Mouse (Mus musculus) spleen, postnatal 4 days (tissue): Measurements from ENCODE around the gene Zfp704.

Experiments used
- DNase-seq, 2 experiments: peaks; one replicate each; pipeline ENCODE4 v3.0.0; 2022; ENCODE audit warnings: low spot score in 2 of 2

Gene Zfp704

GRCm38 (mm10) chr3:9609581-9610341, at the start of gene Zfp704:
Zfp704 (minus strand) TSS chr3:9610085.
- DNase-seq: peak; percentile 59 to 71

- DNase-seq: no peak
Measured at GRCm38 (mm10) chr3:9633036-9634005, 23.4 kb upstream of the Zfp704 start.

- DNase-seq: no peak
Measured at GRCm38 (mm10) chr3:9629951-9630350, 20.1 kb upstream of the Zfp704 start.

GRCm38 (mm10) chr3:9628041-9628440, 18.2 kb upstream of the Zfp704 start:
- no peak for DNase-seq

- DNase-seq: no peak
Measured at GRCm38 (mm10) chr3:9626149-9626548, 16.3 kb upstream of the Zfp704 start.

GRCm38 (mm10) chr3:9620611-9621010, 10.7 kb upstream of the Zfp704 start:
- no peak for DNase-seq

GRCm38 (mm10) chr3:9619562-9620275, 9.8 kb upstream of the Zfp704 start:
- DNase-seq: no peak

GRCm38 (mm10) chr3:9617101-9617500, 7.2 kb upstream of the Zfp704 start:
- no peak for DNase-seq

- DNase-seq: no peak
Measured at GRCm38 (mm10) chr3:9614676-9615075, 4.8 kb upstream of the Zfp704 start.

GRCm38 (mm10) chr3:9614011-9614410, 4.1 kb upstream of the Zfp704 start:
- DNase-seq: no peak

- DNase-seq: no peak
Measured at GRCm38 (mm10) chr3:9611226-9611625, 1.3 kb upstream of the Zfp704 start.

GRCm38 (mm10) chr3:9610426-9610825, 541 bp upstream of the Zfp704 start:
- DNase-seq: no peak

- DNase-seq: peak; percentile 26 to 76
Measured at GRCm38 (mm10) chr3:9608906-9609580, 842 bp downstream of the Zfp704 start.

GRCm38 (mm10) chr3:9608441-9608905, 1.4 kb downstream of the Zfp704 start:
- peak in 1 of 2 experiments; percentile 31 for DNase-seq

GRCm38 (mm10) chr3:9607686-9608085, 2.2 kb downstream of the Zfp704 start:
- DNase-seq: no peak

- no peak for DNase-seq
Measured at GRCm38 (mm10) chr3:9605784-9606706, 3.8 kb downstream of the Zfp704 start.

GRCm38 (mm10) chr3:9604941-9605340, 4.9 kb downstream of the Zfp704 start:
- no peak for DNase-seq

- no peak for DNase-seq
Measured at GRCm38 (mm10) chr3:9603866-9604265, 6.0 kb downstream of the Zfp704 start.

GRCm38 (mm10) chr3:9600577-9600976, 9.3 kb downstream of the Zfp704 start:
- DNase-seq: no peak

GRCm38 (mm10) chr3:9599738-9600410, 10.0 kb downstream of the Zfp704 start:
- no peak for DNase-seq
